Mouse (Mus musculus) hindbrain, embryonic 12.5 days (tissue): ENCODE measurements around the gene Rab3c. TPM values are rescaled to one million over a fixed set of nuclear protein-coding genes. Genes with fewer than 3 reads are reported as not detected.

Experiments used
- polyA plus RNA-seq: library from polyadenylated mRNA; unstranded; fragments of >200 nt; fragmentation: Nextera tagmentation; extraction: Ambion mirVana; gene quantifications from 2 replicates; pipeline ENCODE4 v1.2.1, GENCODE M21; 2016

The Rab3c gene
- polyA plus RNA-seq, 1 experiment from 2014 or later = 86.8 TPM

Other genes starting within 250 kb of the Rab3c start
- gene Gapt, start 76.2 kb upstream of the Rab3c start, polyA plus RNA-seq = 0.10 TPM in 1 of 2 replicates, not detected in the other
- 142 and 165 TPM in 2 replicates for gene Plk2, start 114.0 kb upstream of the Rab3c start, polyA plus RNA-seq